Mouse (Mus musculus): ENCODE data around the gene Slc35g3. TPM values are rescaled to one million over a fixed set of nuclear protein-coding genes. Genes with fewer than 3 reads are reported as not detected.

Gene Slc35g3
- polyA plus RNA-seq, 1 experiment from 2014 or later: 0.21 TPM

- no peak for ATAC-seq
- Histone ChIP-seq H3K27ac (ENCODE audit: low read length) (peak overlapping the region; percentile 99), H3K4me1 (ENCODE audit: control insufficient read depth, insufficient read depth, low read length) (peaks cover 38% of the 10 kb centered on the region), H3K4me2 (ENCODE audit: low read length) (peak overlapping the region; percentile 81), H3K4me3 (ENCODE audit: low read depth, low read length) (peak overlapping the region; percentile 53), H3K9me3 (replicated peaks; ENCODE audit: control insufficient read depth, low read length, poor library complexity, severe bottlenecking) (no peaks in the 10 kb centered on the region), H3K36me3 (ENCODE audit: control insufficient read depth, insufficient read depth, low read length) (no peaks in the 10 kb centered on the region), H3K9ac (ENCODE audit: low read depth, low read length) (peak overlapping the region; percentile 77), H3K27me3 (ENCODE audit: control insufficient read depth, insufficient read depth, low read depth, low read length) (no peaks in the 10 kb centered on the region)
- 75% methylated on average over 14 of the region's 14 CpGs for WGBS
Measured at GRCm38 (mm10) chr11:69760160-69760900, 1.4 kb downstream of the Slc35g3 start.

GRCm38 (mm10) chr11:69758971-69759721 lies 2.6 kb downstream of the Slc35g3 start:
- ATAC-seq: peak; percentile 88
- Histone ChIP-seq H3K4me1 (ENCODE audit: control insufficient read depth, insufficient read depth, low read length) (peaks cover 40% of the 10 kb centered on the region), H3K4me3 (ENCODE audit: low read depth, low read length) (peak overlapping the region; percentile 53), H3K36me3 (ENCODE audit: control insufficient read depth, insufficient read depth, low read length) (no peaks in the 10 kb centered on the region), H3K27ac (ENCODE audit: low read length) (peak overlapping the region; percentile 99), H3K9ac (ENCODE audit: low read depth, low read length) (peak overlapping the region; percentile 77), H3K4me2 (ENCODE audit: low read length) (peak overlapping the region; percentile 81), H3K27me3 (ENCODE audit: control insufficient read depth, insufficient read depth, low read depth, low read length) (no peaks in the 10 kb centered on the region), H3K9me3 (replicated peaks; ENCODE audit: control insufficient read depth, low read length, poor library complexity, severe bottlenecking) (no peaks in the 10 kb centered on the region)
- WGBS: under 1% methylated on average over 37 of the region's 37 CpGs

GRCm38 (mm10) chr11:69758478-69758970 lies 3.2 kb downstream of the Slc35g3 start, which contains the start of gene Polr2a:
Polr2a (minus strand) TSS chr11:69758637.
- 0% methylated on average over 33 of the region's 36 CpGs for WGBS
- peaks cover 40% of the 10 kb centered on the region for H3K4me1 ChIP-seq (ENCODE audit: control insufficient read depth, insufficient read depth, low read length)

GRCm38 (mm10) chr11:69758090-69758456 lies 3.7 kb downstream of the Slc35g3 start:
- peaks cover 41% of the 10 kb centered on the region for H3K4me1 ChIP-seq (ENCODE audit: control insufficient read depth, insufficient read depth, low read length)
- H3K9ac ChIP-seq (ENCODE audit: low read depth, low read length): peak overlapping the region; percentile 79
- 0% methylated on average over 26 of the region's 26 CpGs for WGBS
- peak overlapping the region; percentile 99 for H3K27ac ChIP-seq (ENCODE audit: low read length)
- peak overlapping the region; percentile 68 for H3K4me2 ChIP-seq (ENCODE audit: low read length)
- no peaks in the 10 kb centered on the region for H3K27me3 ChIP-seq (ENCODE audit: control insufficient read depth, insufficient read depth, low read depth, low read length)
- no peaks in the 10 kb centered on the region for H3K36me3 ChIP-seq (ENCODE audit: control insufficient read depth, insufficient read depth, low read length)
- H3K9me3 ChIP-seq (replicated peaks; ENCODE audit: control insufficient read depth, low read length, poor library complexity, severe bottlenecking): no peaks in the 10 kb centered on the region
- peak overlapping the region; percentile 53 for H3K4me3 ChIP-seq (ENCODE audit: low read depth, low read length)
- peak; percentile 84 for ATAC-seq

More at GRCm38 (mm10) chr11:69758478-69758970, 3.2 kb downstream of the Slc35g3 start, which contains the start of gene Polr2a:
- Histone ChIP-seq H3K9ac (ENCODE audit: low read depth, low read length) (peak within 1 kb of the TSS; percentile 79), H3K27me3 (ENCODE audit: control insufficient read depth, insufficient read depth, low read depth, low read length) (no peaks in the 10 kb centered on the region), H3K36me3 (ENCODE audit: control insufficient read depth, insufficient read depth, low read length) (no peaks in the 10 kb centered on the region), H3K4me2 (ENCODE audit: low read length) (peak within 1 kb of the TSS; percentile 81), H3K9me3 (replicated peaks; ENCODE audit: control insufficient read depth, low read length, poor library complexity, severe bottlenecking) (no peaks in the 10 kb centered on the region), H3K4me3 (ENCODE audit: low read depth, low read length) (peak within 1 kb of the TSS; percentile 53), H3K27ac (ENCODE audit: low read length) (peak within 1 kb of the TSS; percentile 99)
- ATAC-seq: peak; percentile 96

GRCm38 (mm10) chr11:69757303-69758089 lies 4.3 kb downstream of the Slc35g3 start:
- Histone ChIP-seq H3K4me1 (ENCODE audit: control insufficient read depth, insufficient read depth, low read length) (peaks cover 45% of the 10 kb centered on the region), H3K4me2 (ENCODE audit: low read length) (peak overlapping the region; percentile 68)
- ATAC-seq: no peak

GRCm38 (mm10) chr11:69754701-69755100 lies 7.1 kb downstream of the Slc35g3 start:
- H3K9ac ChIP-seq (ENCODE audit: low read depth, low read length): no peak overlapping the region; the same call in 1 of the 2 replicates
- no peaks in the 10 kb centered on the region for H3K9me3 ChIP-seq (replicated peaks; ENCODE audit: control insufficient read depth, low read length, poor library complexity, severe bottlenecking)
- ATAC-seq: no peak
- 58% methylated on average over 3 of the region's 3 CpGs for WGBS
- H3K4me2 ChIP-seq (ENCODE audit: low read length): peak overlapping the region; percentile 27
- no peak overlapping the region for H3K27ac ChIP-seq (ENCODE audit: low read length)
- H3K4me3 ChIP-seq (ENCODE audit: low read depth, low read length): no peak overlapping the region; the same call in 1 of the 2 replicates
- peaks cover 39% of the 10 kb centered on the region for H3K4me1 ChIP-seq (ENCODE audit: control insufficient read depth, insufficient read depth, low read length)
- H3K36me3 ChIP-seq (ENCODE audit: control insufficient read depth, insufficient read depth, low read length): no peaks in the 10 kb centered on the region
- no peaks in the 10 kb centered on the region for H3K27me3 ChIP-seq (ENCODE audit: control insufficient read depth, insufficient read depth, low read depth, low read length)

More at GRCm38 (mm10) chr11:69757303-69758089, 4.3 kb downstream of the Slc35g3 start:
- 42% methylated on average over 9 of the region's 9 CpGs for WGBS
- Histone ChIP-seq H3K9me3 (replicated peaks; ENCODE audit: control insufficient read depth, low read length, poor library complexity, severe bottlenecking) (no peaks in the 10 kb centered on the region), H3K36me3 (ENCODE audit: control insufficient read depth, insufficient read depth, low read length) (no peaks in the 10 kb centered on the region), H3K4me3 (ENCODE audit: low read depth, low read length) (peak overlapping the region; percentile 53), H3K9ac (ENCODE audit: low read depth, low read length) (peak overlapping the region; percentile 79), H3K27me3 (ENCODE audit: control insufficient read depth, insufficient read depth, low read depth, low read length) (no peaks in the 10 kb centered on the region), H3K27ac (ENCODE audit: low read length) (peak overlapping the region; percentile 99)

- ATAC-seq: no peak
- H3K4me1 ChIP-seq (ENCODE audit: control insufficient read depth, insufficient read depth, low read length): peaks cover 37% of the 10 kb centered on the region
Measured at GRCm38 (mm10) chr11:69754233-69754632, 7.5 kb downstream of the Slc35g3 start.

GRCm38 (mm10) chr11:69752686-69753085 lies 9.1 kb downstream of the Slc35g3 start:
- Histone ChIP-seq H3K27me3 (ENCODE audit: control insufficient read depth, insufficient read depth, low read depth, low read length) (no peaks in the 10 kb centered on the region), H3K9ac (ENCODE audit: low read depth, low read length) (peak overlapping the region; percentile 46; the same call in 1 of the 2 replicates), H3K9me3 (replicated peaks; ENCODE audit: control insufficient read depth, low read length, poor library complexity, severe bottlenecking) (no peaks in the 10 kb centered on the region), H3K4me2 (ENCODE audit: low read length) (no peak overlapping the region), H3K36me3 (ENCODE audit: control insufficient read depth, insufficient read depth, low read length) (no peaks in the 10 kb centered on the region; the same call in 1 of the 2 replicates), H3K27ac (ENCODE audit: low read length) (no peak overlapping the region), H3K4me1 (ENCODE audit: control insufficient read depth, insufficient read depth, low read length) (peaks cover 37% of the 10 kb centered on the region), H3K4me3 (ENCODE audit: low read depth, low read length) (no peak overlapping the region)
- ATAC-seq: no peak

More at GRCm38 (mm10) chr11:69754233-69754632, 7.5 kb downstream of the Slc35g3 start:
- H3K27ac ChIP-seq (ENCODE audit: low read length): no peak overlapping the region
- no peaks in the 10 kb centered on the region for H3K27me3 ChIP-seq (ENCODE audit: control insufficient read depth, insufficient read depth, low read depth, low read length)
- no peaks in the 10 kb centered on the region for H3K36me3 ChIP-seq (ENCODE audit: control insufficient read depth, insufficient read depth, low read length)
- no peaks in the 10 kb centered on the region for H3K9me3 ChIP-seq (replicated peaks; ENCODE audit: control insufficient read depth, low read length, poor library complexity, severe bottlenecking)
- no peak overlapping the region; the same call in 1 of the 2 replicates for H3K4me3 ChIP-seq (ENCODE audit: low read depth, low read length)
- WGBS: 91% methylated on average over 5 of the region's 5 CpGs
- H3K4me2 ChIP-seq (ENCODE audit: low read length): peak overlapping the region; percentile 22
- peak overlapping the region; percentile 40; the same call in 1 of the 2 replicates for H3K9ac ChIP-seq (ENCODE audit: low read depth, low read length)
